Mouse (Mus musculus): Measurements from ENCODE around the gene Nsmce1.

Gene Nsmce1

GRCm38 (mm10) chr7:125490947-125491735 lies at the start of gene Nsmce1:
Gene Nsmce1 (minus strand): TSS chr7:125491596.
- peak; percentile 94 for DNase-seq (ENCODE audit: low spot score)

GRCm38 (mm10) chr7:125541026-125541425 lies 49.6 kb upstream of the Nsmce1 start:
- DNase-seq (ENCODE audit: low spot score) = no peak

- no peak for DNase-seq (ENCODE audit: low spot score)
These were observed 48.0 kb upstream of the Nsmce1 start for GRCm38 (mm10) chr7:125539351-125539750.

- DNase-seq (ENCODE audit: low spot score) = no peak
These were observed 36.6 kb upstream of the Nsmce1 start for GRCm38 (mm10) chr7:125527901-125528580.

- DNase-seq (ENCODE audit: low spot score) = no peak
These were observed 35.8 kb upstream of the Nsmce1 start for GRCm38 (mm10) chr7:125527186-125527585.

GRCm38 (mm10) chr7:125523051-125523450 lies 31.7 kb upstream of the Nsmce1 start:
- no peak for DNase-seq (ENCODE audit: low spot score)

- DNase-seq (ENCODE audit: low spot score) = no peak
These were observed 28.3 kb upstream of the Nsmce1 start for GRCm38 (mm10) chr7:125519715-125520114.

GRCm38 (mm10) chr7:125517470-125517869 lies 26.1 kb upstream of the Nsmce1 start:
- DNase-seq (ENCODE audit: low spot score) = no peak

GRCm38 (mm10) chr7:125516723-125517122 lies 25.3 kb upstream of the Nsmce1 start:
- no peak for DNase-seq (ENCODE audit: low spot score)

GRCm38 (mm10) chr7:125515081-125515853 lies 23.9 kb upstream of the Nsmce1 start:
- DNase-seq (ENCODE audit: low spot score) = no peak

GRCm38 (mm10) chr7:125511852-125512251 lies 20.5 kb upstream of the Nsmce1 start:
- no peak for DNase-seq (ENCODE audit: low spot score)

- no peak for DNase-seq (ENCODE audit: low spot score)
These were observed 20.0 kb upstream of the Nsmce1 start for GRCm38 (mm10) chr7:125511432-125511831.

- no peak for DNase-seq (ENCODE audit: low spot score)
These were observed 15.9 kb upstream of the Nsmce1 start for GRCm38 (mm10) chr7:125507279-125507678.

- no peak for DNase-seq (ENCODE audit: low spot score)
These were observed 14.2 kb upstream of the Nsmce1 start for GRCm38 (mm10) chr7:125505568-125505967.

GRCm38 (mm10) chr7:125504618-125505017 lies 13.2 kb upstream of the Nsmce1 start:
- no peak for DNase-seq (ENCODE audit: low spot score)

GRCm38 (mm10) chr7:125503374-125504092 lies 12.1 kb upstream of the Nsmce1 start:
- DNase-seq (ENCODE audit: low spot score) = no peak

GRCm38 (mm10) chr7:125500879-125501278 lies 9.5 kb upstream of the Nsmce1 start:
- DNase-seq (ENCODE audit: low spot score) = no peak

- no peak for DNase-seq (ENCODE audit: low spot score)
These were observed 8.8 kb upstream of the Nsmce1 start for GRCm38 (mm10) chr7:125499927-125500868.

- DNase-seq (ENCODE audit: low spot score) = no peak
These were observed 4.6 kb upstream of the Nsmce1 start for GRCm38 (mm10) chr7:125495864-125496440.

GRCm38 (mm10) chr7:125492551-125492950 lies 1.2 kb upstream of the Nsmce1 start:
- DNase-seq (ENCODE audit: low spot score) = no peak

Measured in urinary bladder, postnatal 14 days (tissue).